Mouse (Mus musculus) embryonic fibroblast, embryonic 13.5 days (primary cell): ENCODE results near the gene Ephb1.

Source experiments
- CTCF ChIP-seq: IDR thresholded peaks from 2 replicates; pipeline ENCODE4 v1.5.1; 2011; ENCODE audit warnings: mild to moderate bottlenecking, control low read depth, low read length, moderate library complexity, borderline replicate concordance; ENCODE audit not compliant: insufficient read depth
- POLR2A ChIP-seq: IDR thresholded peaks from 2 replicates; pipeline ENCODE4 v1.6.1; 2011; ENCODE audit warnings: low read depth, mild to moderate bottlenecking, control low read depth, low read length, moderate library complexity

- TF ChIP-seq CTCF (no peak), POLR2A (no peak)
Measured at GRCm38 (mm10) chr9:102115326-102115725, 239.2 kb downstream of the Ephb1 start.
